Mouse (Mus musculus) testis, adult 2 months (tissue): ENCODE results near the gene Kxd1.

Experiments used
- CTCF ChIP-seq: fragments of 200-500 bp; IDR thresholded peaks from 2 replicates; pipeline ENCODE4 v1.5.1; 2012; ENCODE audit warnings: low read depth, mild to moderate bottlenecking, inconsistent platforms, low read length, moderate library complexity; ENCODE audit not compliant: control insufficient read depth, insufficient read depth, insufficient replicate concordance
- POLR2A ChIP-seq: fragments of 200-500 bp; IDR thresholded peaks from 2 replicates; pipeline ENCODE4 v1.6.1; 2012; ENCODE audit warnings: low read depth, mild to moderate bottlenecking, inconsistent platforms, low read length, moderate library complexity; ENCODE audit not compliant: control insufficient read depth

GRCm38 (mm10) chr8:70519043-70519442 lies 8.7 kb downstream of the Kxd1 start:
- TF ChIP-seq CTCF: no peak
- TF ChIP-seq POLR2A: no peak
